9 mouse cellular contexts compared by ENCODE assay signal in the genomic region with DNA sequence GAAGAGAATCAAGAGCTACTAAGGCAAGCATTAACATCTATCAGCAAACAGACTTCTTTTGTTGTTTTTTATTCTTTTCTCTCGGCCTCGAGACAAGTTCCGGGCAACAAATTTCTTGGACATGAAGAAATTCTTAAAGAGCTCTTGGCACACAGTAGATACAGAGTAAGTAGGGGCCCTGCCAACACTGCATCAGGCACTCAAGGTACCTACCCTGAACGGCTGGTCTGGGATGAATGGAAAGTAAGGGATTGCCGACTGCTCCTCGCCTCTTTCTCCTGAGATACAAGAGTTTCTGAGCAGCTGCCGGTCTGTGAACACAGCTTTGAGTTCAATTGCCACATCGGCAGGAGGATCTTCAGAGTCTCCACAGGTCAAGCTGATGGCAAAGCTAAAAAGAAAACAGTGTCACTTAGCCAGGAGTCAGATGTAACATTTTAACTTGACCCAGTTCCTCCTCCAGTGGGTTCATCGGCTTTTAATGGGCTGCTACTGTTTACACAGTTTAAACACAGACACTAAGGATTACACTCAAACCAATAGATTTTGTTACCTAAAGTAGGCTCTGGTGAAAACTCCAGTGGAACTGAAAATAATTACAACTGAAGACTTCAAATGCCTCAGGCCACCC. TPM values are rescaled to one million over a fixed set of nuclear protein-coding genes. Genes with fewer than 3 reads are reported as not detected.
DNase-seq lines count a peak whose midpoint lies in the region; ATAC-seq and TF ChIP-seq lines count a peak whose summit lies in the region.
"Had no signal": no experiment of that assay in that cellular context is flagged by ENCODE, and none has a peak within 500 bp of the region (broad histone marks: within the 10 kb centered on the region; RNA-seq: fewer than 3 reads in every experiment).

No protein-coding gene starts in this region.

- H3K27ac ChIP-seq in left cerebral cortex, adult 2 months, result no peak overlapping the region; the same call in 1 of the 2 replicates
- no peak overlapping the region for H3K27ac ChIP-seq in hindbrain, embryonic 14.5 days
- H3K27ac ChIP-seq in limb, embryonic 15.5 days, result no peak overlapping the region
- H3K27ac ChIP-seq in midbrain, postnatal 0 days (ENCODE audit: low read depth, low read length), result no peak overlapping the region

- H3K4me3 ChIP-seq in left cerebral cortex, adult 2 months, result peak overlapping the region; percentile 98
- peak overlapping the region; percentile 92; the same call in 1 of the 2 replicates for H3K4me3 ChIP-seq in hindbrain, embryonic 14.5 days (replicated peaks; ENCODE audit: low read length)
- peak overlapping the region; percentile 94; the same call in 1 of the 2 replicates for H3K4me3 ChIP-seq in limb, embryonic 15.5 days
- H3K4me3 ChIP-seq in midbrain, postnatal 0 days (ENCODE audit: low read depth, low read length), result peak overlapping the region; percentile 84
- H3K4me3 ChIP-seq: myocyte had no signal

- no peaks in the 10 kb centered on the region for H3K27me3 ChIP-seq in hindbrain, embryonic 14.5 days (ENCODE audit: control insufficient read depth, insufficient read depth, low read length)
- no peaks in the 10 kb centered on the region for H3K27me3 ChIP-seq in limb, embryonic 15.5 days
- H3K27me3 ChIP-seq in midbrain, postnatal 0 days (ENCODE audit: insufficient read depth, low read length), result no peaks in the 10 kb centered on the region

- peaks cover 40% of the 10 kb centered on the region for H3K36me3 ChIP-seq in hindbrain, embryonic 14.5 days (replicated peaks; ENCODE audit: control insufficient read depth, insufficient read depth)
- peaks cover 26% of the 10 kb centered on the region for H3K36me3 ChIP-seq in limb, embryonic 15.5 days
- H3K36me3 ChIP-seq in midbrain, postnatal 0 days (ENCODE audit: insufficient read depth, low read length), result peaks cover 10% of the 10 kb centered on the region; the same call in 1 of the 2 replicates

- 0 out of 2 replicates have a peak overlapping the region, but pooled peaks have one; percentile 2 for H3K9ac ChIP-seq in hindbrain, embryonic 14.5 days
- H3K9ac ChIP-seq in limb, embryonic 15.5 days, result no peak overlapping the region
- no peak overlapping the region for H3K9ac ChIP-seq in midbrain, postnatal 0 days (replicated peaks; ENCODE audit: low read length, poor library complexity, severe bottlenecking)

- H3K4me1 ChIP-seq in hindbrain, embryonic 14.5 days (replicated peaks; ENCODE audit: control insufficient read depth, insufficient read depth, low read length), result peaks cover 17% of the 10 kb centered on the region
- H3K4me1 ChIP-seq in limb, embryonic 15.5 days, result peaks cover 14% of the 10 kb centered on the region
- peaks cover 12% of the 10 kb centered on the region; the same call in 1 of the 2 replicates for H3K4me1 ChIP-seq in midbrain, postnatal 0 days (ENCODE audit: insufficient read depth, low read length)

- intact Hi-C loops in left cerebral cortex, adult 2 months (cut with DNase I), result no loop called here

- no peaks in the 10 kb centered on the region for H3K9me3 ChIP-seq in hindbrain, embryonic 14.5 days (ENCODE audit: control insufficient read depth, low read length)
- no peaks in the 10 kb centered on the region for H3K9me3 ChIP-seq in limb, embryonic 15.5 days
- H3K9me3 ChIP-seq in midbrain, postnatal 0 days (ENCODE audit: low read length), result no peaks in the 10 kb centered on the region

- DNase-seq in left cerebral cortex, adult 2 months (ENCODE audit: extremely low spot score in 1 of 2, low spot score in 2 of 2), result peak in 1 of 2 experiments; percentile 22
- DNase-seq in left cerebral cortex, adult 11 months (ENCODE audit: low spot score), result no peak
- no peak for DNase-seq in hindbrain, embryonic 14.5 days (ENCODE audit: low spot score)
- peak; percentile 34 for DNase-seq in midbrain, postnatal 0 days (ENCODE audit: low spot score)
- no peak for DNase-seq in cerebellum, adult 9-10 months
- no peak for DNase-seq in ovary, adult 18-20 months (ENCODE audit: low spot score)

- TF ChIP-seq CTCF in left cerebral cortex, adult 2 months (IDR thresholded peaks at IDR 0.05), result no peak
- TF ChIP-seq CTCF in midbrain, postnatal 0 days (IDR thresholded peaks at IDR 0.05), result no peak

- WGBS in hindbrain, embryonic 14.5 days, result 55% methylated on average over 9 of the region's 9 CpGs
- 60% methylated on average over 9 of the region's 9 CpGs for WGBS in limb, embryonic 15.5 days
- 35% methylated on average over 9 of the region's 9 CpGs for WGBS in midbrain, postnatal 0 days

- ATAC-seq in hindbrain, embryonic 14.5 days (ENCODE audit: low FRiP score), result no peak
- no peak for ATAC-seq in limb, embryonic 15.5 days (ENCODE audit: insufficient number of reproducible peaks, low FRiP score, low TSS enrichment, low read depth)
- ATAC-seq in midbrain, postnatal 0 days (ENCODE audit: low FRiP score), result no peak
- no peak for ATAC-seq in cerebellum, adult (ENCODE audit: insufficient number of reproducible peaks, low FRiP score, low TSS enrichment)

- peak overlapping the region; percentile 70 for H3K4me2 ChIP-seq in hindbrain, embryonic 14.5 days (replicated peaks)
- peak overlapping the region; percentile 84; the same call in 1 of the 2 replicates for H3K4me2 ChIP-seq in limb, embryonic 15.5 days
- peak overlapping the region; percentile 88 for H3K4me2 ChIP-seq in midbrain, postnatal 0 days (ENCODE audit: low read depth, low read length, poor library complexity, severe bottlenecking)

RNA-seq across cellular contexts. Expression of gene Lgalsl, which starts 1.7 kb away (rescaled TPM):
- 10 to 100 TPM; 80.7 to 86.3 TPM for total RNA-seq in left cerebral cortex, adult 2 months (2021)
- polyA plus RNA-seq in hindbrain, embryonic 14.5 days (2014; fragmentation: Nextera tagmentation; extraction: Ambion mirVana), result 62.6 and 88.1 TPM in 2 replicates
- 80.3 and 87.4 TPM in 2 replicates for polyA plus RNA-seq in limb, embryonic 15.5 days (2015; fragmentation: Nextera tagmentation; extraction: Ambion mirVana)
- 94.5 and 106 TPM in 2 replicates for total RNA-seq in midbrain, postnatal 0 days (2014; rRNA removed)
- 82.9 and 83.1 TPM in 2 replicates for polyA plus RNA-seq in midbrain, postnatal 0 days (2015; fragmentation: Nextera tagmentation; extraction: Ambion mirVana)
